Mouse (Mus musculus): Measurements from ENCODE around the gene Napa. TPM values are rescaled to one million over a fixed set of nuclear protein-coding genes. Genes with fewer than 3 reads are reported as not detected.

Gene Napa
- polyA plus RNA-seq, 1 experiment from 2014 or later = 136 TPM

DNA sequence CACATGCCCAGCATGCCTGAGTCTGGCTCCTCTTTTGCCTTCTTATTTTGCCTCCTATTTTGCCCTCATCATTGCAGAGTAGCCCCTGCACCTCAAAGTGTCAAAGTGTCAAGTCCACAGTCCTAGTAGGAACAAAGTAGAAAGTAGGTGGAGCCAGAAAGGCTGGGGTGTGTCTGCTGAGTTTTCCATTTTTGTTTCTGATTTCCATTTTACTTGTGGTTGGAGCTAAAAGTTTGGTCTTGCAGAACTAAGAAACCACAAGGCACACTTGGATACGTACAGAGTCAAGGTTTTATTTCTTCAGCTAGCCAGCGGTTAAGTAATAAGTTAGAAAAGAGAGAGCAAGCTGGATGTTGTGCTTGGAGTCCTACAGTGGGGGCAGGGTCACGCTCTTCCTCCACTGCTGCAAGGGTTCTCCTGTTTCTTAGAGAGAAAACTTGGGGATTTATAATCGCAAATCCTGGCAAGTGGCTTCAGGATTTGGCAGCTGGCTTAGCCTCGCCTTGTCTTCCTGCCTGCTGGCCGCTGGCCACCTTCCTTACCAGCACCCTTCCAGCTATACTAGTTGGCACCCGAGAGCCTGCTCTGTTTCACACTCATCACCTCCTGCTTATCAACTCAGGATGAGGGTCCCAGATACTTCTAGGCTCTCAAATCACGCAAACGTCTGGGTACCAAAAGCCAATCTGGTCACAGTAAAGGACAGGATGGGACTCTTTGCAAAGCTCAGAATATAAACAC, 57.0 kb downstream of the Napa start:
- Histone ChIP-seq H3K4me2 (replicated peaks; ENCODE audit: low read depth) (no peak overlapping the region), H3K4me3 (ENCODE audit: low read depth, low read length) (no peak overlapping the region), H3K27ac (replicated peaks) (no peak overlapping the region), H3K36me3 (ENCODE audit: control insufficient read depth, insufficient read depth, low read length) (no peaks in the 10 kb centered on the region), H3K9me3 (ENCODE audit: control insufficient read depth, low read length) (no peaks in the 10 kb centered on the region), H3K9ac (ENCODE audit: low read length) (no peak overlapping the region), H3K27me3 (ENCODE audit: control insufficient read depth, insufficient read depth, low read length) (no peaks in the 10 kb centered on the region), H3K4me1 (replicated peaks; ENCODE audit: control insufficient read depth, insufficient read depth) (no peaks in the 10 kb centered on the region)
- no peak for DNase-seq (ENCODE audit: low spot score)
- no peak for TF ChIP-seq CTCF (IDR thresholded peaks at IDR 0.05; ENCODE audit: low read depth)
- TF ChIP-seq EP300 (optimal IDR thresholded peaks at IDR 0.05) = no peak
- ATAC-seq (ENCODE audit: low FRiP score, low TSS enrichment) = no peak
- 61% methylated on average over 9 of the region's 9 CpGs for WGBS

DNA sequence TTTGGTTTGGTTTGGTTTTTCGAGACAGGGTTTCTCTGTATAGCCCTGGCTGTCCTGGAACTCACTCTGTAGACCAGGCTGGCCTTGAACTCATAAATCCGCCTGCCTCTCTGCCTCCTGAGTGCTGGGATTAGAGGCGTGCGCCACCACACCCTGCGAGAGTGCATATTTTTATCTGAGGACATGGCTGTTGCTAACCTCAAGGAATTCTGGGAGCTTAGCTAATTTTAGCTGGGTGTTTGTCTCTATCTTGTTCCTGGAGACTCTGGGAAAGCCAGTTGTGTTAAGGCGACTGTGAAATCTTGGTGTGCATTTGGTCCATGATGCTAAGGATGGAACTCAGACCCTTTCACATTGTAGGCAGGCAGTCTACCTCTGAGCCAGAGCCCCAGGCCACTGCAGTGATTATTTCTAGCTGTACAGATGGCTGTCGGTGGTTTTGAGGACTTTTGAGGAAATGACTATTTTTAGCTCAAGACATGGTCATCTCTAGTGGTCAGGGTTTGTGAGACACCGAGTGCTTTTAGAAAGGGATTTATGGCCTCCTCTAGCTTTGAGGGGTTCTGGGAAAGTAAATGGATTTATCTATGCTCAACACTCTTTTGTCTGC, 58.0 kb downstream of the Napa start:
- no peak for TF ChIP-seq CTCF (IDR thresholded peaks at IDR 0.05; ENCODE audit: low read depth)
- no peak for TF ChIP-seq EP300 (optimal IDR thresholded peaks at IDR 0.05)
- ATAC-seq (ENCODE audit: low FRiP score, low TSS enrichment) (no peak), DNase-seq (ENCODE audit: low spot score) (no peak)
- H3K4me3 ChIP-seq (ENCODE audit: low read depth, low read length) = no peak overlapping the region
- no peaks in the 10 kb centered on the region for H3K36me3 ChIP-seq (ENCODE audit: control insufficient read depth, insufficient read depth, low read length)
- no peak overlapping the region for H3K4me2 ChIP-seq (replicated peaks; ENCODE audit: low read depth)
- WGBS = 59% methylated on average over 8 of the region's 8 CpGs
- H3K9ac ChIP-seq (ENCODE audit: low read length) = no peak overlapping the region
- no peaks in the 10 kb centered on the region for H3K4me1 ChIP-seq (replicated peaks; ENCODE audit: control insufficient read depth, insufficient read depth)
- H3K27me3 ChIP-seq (ENCODE audit: control insufficient read depth, insufficient read depth, low read length) = no peaks in the 10 kb centered on the region
- no peaks in the 10 kb centered on the region for H3K9me3 ChIP-seq (ENCODE audit: control insufficient read depth, low read length)
- H3K27ac ChIP-seq (replicated peaks) = no peak overlapping the region

DNA sequence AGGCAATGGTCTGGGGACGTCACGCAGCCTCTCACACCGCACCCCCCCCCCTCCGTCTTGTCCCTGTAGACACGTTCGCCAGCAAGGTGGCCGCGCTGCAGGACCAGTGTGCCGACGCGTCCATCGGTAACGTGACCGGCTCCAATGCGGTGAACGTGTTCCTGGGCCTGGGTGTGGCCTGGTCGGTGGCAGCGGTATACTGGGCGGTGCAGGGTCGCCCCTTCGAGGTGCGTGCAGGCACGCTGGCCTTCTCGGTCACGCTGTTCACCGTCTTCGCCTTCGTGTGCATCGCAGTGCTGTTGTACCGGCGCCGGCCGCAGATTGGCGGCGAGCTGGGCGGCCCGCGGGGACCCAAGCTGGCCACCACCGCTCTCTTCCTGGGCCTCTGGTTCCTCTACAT, 60.5 kb downstream of the Napa start:
- ATAC-seq (ENCODE audit: low FRiP score, low TSS enrichment) = 0 out of 2 replicates have a peak, but pooled peaks have one; percentile 8
- Histone ChIP-seq H3K36me3 (ENCODE audit: control insufficient read depth, insufficient read depth, low read length) (no peaks in the 10 kb centered on the region), H3K4me2 (replicated peaks; ENCODE audit: low read depth) (no peak overlapping the region), H3K27ac (replicated peaks) (no peak overlapping the region), H3K4me3 (ENCODE audit: low read depth, low read length) (no peak overlapping the region), H3K9ac (ENCODE audit: low read length) (no peak overlapping the region), H3K4me1 (replicated peaks; ENCODE audit: control insufficient read depth, insufficient read depth) (no peaks in the 10 kb centered on the region), H3K9me3 (ENCODE audit: control insufficient read depth, low read length) (no peaks in the 10 kb centered on the region), H3K27me3 (ENCODE audit: control insufficient read depth, insufficient read depth, low read length) (no peaks in the 10 kb centered on the region)
- 18% methylated on average over 37 of the region's 39 CpGs for WGBS
- TF ChIP-seq EP300 (optimal IDR thresholded peaks at IDR 0.05) = no peak
- TF ChIP-seq CTCF (IDR thresholded peaks at IDR 0.05; ENCODE audit: low read depth) = no peak
- DNase-seq (ENCODE audit: low spot score) = no peak

DNA sequence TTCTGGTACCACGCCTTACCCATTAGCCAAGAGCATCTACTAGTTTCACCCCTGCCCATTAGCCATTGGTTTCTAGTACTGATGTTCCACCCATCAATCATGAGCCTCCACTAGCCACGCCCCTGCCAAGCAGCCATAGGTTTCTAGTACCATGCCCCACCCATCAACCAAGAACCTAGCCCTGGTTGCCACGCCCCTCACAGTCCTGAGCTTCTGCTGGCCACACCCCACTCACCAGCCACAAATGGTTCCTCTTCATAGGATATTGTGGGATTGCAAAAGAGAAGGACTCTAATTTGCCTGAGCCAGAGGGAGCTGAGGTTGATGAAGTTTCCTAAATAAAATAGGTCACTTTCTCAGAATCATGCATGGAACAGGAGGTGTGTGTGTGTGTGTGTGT, 62.4 kb downstream of the Napa start:
- H3K27me3 ChIP-seq (ENCODE audit: control insufficient read depth, insufficient read depth, low read length) = no peaks in the 10 kb centered on the region
- no peaks in the 10 kb centered on the region for H3K4me1 ChIP-seq (replicated peaks; ENCODE audit: control insufficient read depth, insufficient read depth)
- no peak overlapping the region for H3K9ac ChIP-seq (ENCODE audit: low read length)
- no peak overlapping the region for H3K4me2 ChIP-seq (replicated peaks; ENCODE audit: low read depth)
- no peaks in the 10 kb centered on the region for H3K9me3 ChIP-seq (ENCODE audit: control insufficient read depth, low read length)
- DNase-seq (ENCODE audit: low spot score) (peak; percentile 27), ATAC-seq (ENCODE audit: low FRiP score, low TSS enrichment) (no peak)
- no peak overlapping the region for H3K27ac ChIP-seq (replicated peaks)
- H3K4me3 ChIP-seq (ENCODE audit: low read depth, low read length) = no peak overlapping the region
- no peaks in the 10 kb centered on the region for H3K36me3 ChIP-seq (ENCODE audit: control insufficient read depth, insufficient read depth, low read length)
- 69% methylated on average over 3 of the region's 3 CpGs for WGBS
- TF ChIP-seq EP300 (optimal IDR thresholded peaks at IDR 0.05) = no peak
- TF ChIP-seq CTCF (IDR thresholded peaks at IDR 0.05; ENCODE audit: low read depth) = no peak

DNA sequence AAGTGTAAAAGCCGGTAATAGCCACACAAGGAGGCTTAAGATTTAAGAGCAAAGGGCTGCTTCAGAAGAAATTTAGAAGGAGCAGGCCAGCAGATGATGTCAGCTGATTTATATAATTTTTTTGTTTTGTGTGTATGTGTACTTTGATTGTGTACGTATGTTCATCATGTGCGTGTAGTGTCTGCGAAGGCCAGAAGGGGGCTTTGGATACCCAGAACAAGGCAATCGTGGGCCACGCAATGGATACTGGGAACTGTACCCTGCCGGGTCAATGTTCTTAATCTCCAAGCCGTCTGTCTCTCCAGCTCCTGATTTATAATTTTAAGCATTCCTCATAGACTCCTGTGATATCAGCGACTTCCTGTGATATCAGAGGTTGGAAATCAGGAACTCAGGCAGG, 63.0 kb downstream of the Napa start:
- Histone ChIP-seq H3K4me2 (replicated peaks; ENCODE audit: low read depth) (no peak overlapping the region), H3K27me3 (ENCODE audit: control insufficient read depth, insufficient read depth, low read length) (no peaks in the 10 kb centered on the region), H3K4me3 (ENCODE audit: low read depth, low read length) (no peak overlapping the region), H3K36me3 (ENCODE audit: control insufficient read depth, insufficient read depth, low read length) (no peaks in the 10 kb centered on the region), H3K9me3 (ENCODE audit: control insufficient read depth, low read length) (no peaks in the 10 kb centered on the region), H3K4me1 (replicated peaks; ENCODE audit: control insufficient read depth, insufficient read depth) (no peaks in the 10 kb centered on the region), H3K27ac (replicated peaks) (no peak overlapping the region), H3K9ac (ENCODE audit: low read length) (no peak overlapping the region)
- TF ChIP-seq EP300 (optimal IDR thresholded peaks at IDR 0.05) (no peak), CTCF (IDR thresholded peaks at IDR 0.05; ENCODE audit: low read depth) (no peak)
- 86% methylated on average over 9 of the region's 9 CpGs for WGBS
- DNase-seq (ENCODE audit: low spot score) (no peak), ATAC-seq (ENCODE audit: low FRiP score, low TSS enrichment) (no peak)

DNA sequence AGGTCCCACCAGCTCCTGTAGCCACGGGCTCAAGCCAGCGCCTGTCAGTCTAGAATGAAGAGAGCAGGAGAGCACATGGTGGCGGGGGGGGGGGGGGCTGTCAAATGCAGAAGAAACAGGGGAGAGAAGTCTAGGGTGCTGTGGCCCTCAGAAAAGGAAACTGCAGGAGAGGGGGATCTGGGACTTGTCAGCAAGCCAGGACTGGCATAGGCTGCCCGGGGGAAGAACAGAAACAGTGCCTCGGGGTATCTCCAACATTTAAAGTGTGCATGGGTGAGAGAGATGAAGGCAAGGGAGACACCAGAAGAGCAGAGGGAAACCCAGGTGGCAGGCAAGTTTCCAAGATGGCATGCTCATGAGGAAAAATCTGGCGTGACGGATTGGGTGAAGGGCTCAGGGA, 63.8 kb downstream of the Napa start:
- no peak for TF ChIP-seq EP300 (optimal IDR thresholded peaks at IDR 0.05)
- no peak for TF ChIP-seq CTCF (IDR thresholded peaks at IDR 0.05; ENCODE audit: low read depth)
- 69% methylated on average over 7 of the region's 7 CpGs for WGBS

More for the DNA sequence above, 63.8 kb downstream of the Napa start:
- Histone ChIP-seq H3K27me3 (ENCODE audit: control insufficient read depth, insufficient read depth, low read length) (no peaks in the 10 kb centered on the region), H3K9ac (ENCODE audit: low read length) (no peak overlapping the region), H3K9me3 (ENCODE audit: control insufficient read depth, low read length) (no peaks in the 10 kb centered on the region), H3K4me1 (replicated peaks; ENCODE audit: control insufficient read depth, insufficient read depth) (no peaks in the 10 kb centered on the region), H3K27ac (replicated peaks) (no peak overlapping the region), H3K4me2 (replicated peaks; ENCODE audit: low read depth) (no peak overlapping the region), H3K36me3 (ENCODE audit: control insufficient read depth, insufficient read depth, low read length) (no peaks in the 10 kb centered on the region), H3K4me3 (ENCODE audit: low read depth, low read length) (no peak overlapping the region)
- no peak for ATAC-seq (ENCODE audit: low FRiP score, low TSS enrichment)
- DNase-seq (ENCODE audit: low spot score) = no peak

Other genes starting within 250 kb of the Napa start
- 0.10 TPM in 1 of 2 replicates, not detected in the other for gene Crx, start 218.5 kb upstream of the Napa start, polyA plus RNA-seq (2015; fragmentation: Nextera tagmentation; extraction: Ambion mirVana)
- not detected in 2 replicates for gene Crxos, start 215.8 kb upstream of the Napa start, polyA plus RNA-seq (2015; fragmentation: Nextera tagmentation; extraction: Ambion mirVana)
- gene Selenow, start 176.1 kb upstream of the Napa start, polyA plus RNA-seq (2015; fragmentation: Nextera tagmentation; extraction: Ambion mirVana) = 560 and 572 TPM in 2 replicates
- gene Nop53, start 152.4 kb upstream of the Napa start, polyA plus RNA-seq (2015; fragmentation: Nextera tagmentation; extraction: Ambion mirVana) = 139 and 147 TPM in 2 replicates
- 30.7 and 37.7 TPM in 2 replicates for gene Ehd2, start 130.9 kb upstream of the Napa start, polyA plus RNA-seq (2015; fragmentation: Nextera tagmentation; extraction: Ambion mirVana)
- gene Bicra, start 50.5 kb upstream of the Napa start, polyA plus RNA-seq (2015; fragmentation: Nextera tagmentation; extraction: Ambion mirVana) = 1.8 and 2.3 TPM in 2 replicates
- 0.05 TPM in 2 replicates for gene Zfp541, start 36.6 kb upstream of the Napa start, polyA plus RNA-seq (2015; fragmentation: Nextera tagmentation; extraction: Ambion mirVana)
- gene Kptn, start 21.4 kb downstream of the Napa start, polyA plus RNA-seq (2015; fragmentation: Nextera tagmentation; extraction: Ambion mirVana) = 11.8 and 13.1 TPM in 2 replicates
- 0.11 and 0.12 TPM in 2 replicates for gene Slc8a2, start 31.4 kb downstream of the Napa start, polyA plus RNA-seq (2015; fragmentation: Nextera tagmentation; extraction: Ambion mirVana)
- 10.9 and 11.8 TPM in 2 replicates for gene Meis3, start 76.6 kb downstream of the Napa start, polyA plus RNA-seq (2015; fragmentation: Nextera tagmentation; extraction: Ambion mirVana)
- 6.9 and 7.9 TPM in 2 replicates for gene Dhx34, start 123.6 kb downstream of the Napa start, polyA plus RNA-seq (2015; fragmentation: Nextera tagmentation; extraction: Ambion mirVana)
- gene C5ar2, start 145.7 kb downstream of the Napa start, polyA plus RNA-seq (2015; fragmentation: Nextera tagmentation; extraction: Ambion mirVana) = 0.24 TPM in 2 replicates
- gene C5ar1, start 161.1 kb downstream of the Napa start, polyA plus RNA-seq (2015; fragmentation: Nextera tagmentation; extraction: Ambion mirVana) = 1.9 and 2.0 TPM in 2 replicates
- 28.0 and 29.1 TPM in 2 replicates for gene Inafm1, start 175.2 kb downstream of the Napa start, polyA plus RNA-seq (2015; fragmentation: Nextera tagmentation; extraction: Ambion mirVana)
- 11.5 and 13.0 TPM in 2 replicates for gene Ccdc9, start 188.3 kb downstream of the Napa start, polyA plus RNA-seq (2015; fragmentation: Nextera tagmentation; extraction: Ambion mirVana)
- 3.7 and 5.0 TPM in 2 replicates for gene Bbc3, start 209.9 kb downstream of the Napa start, polyA plus RNA-seq (2015; fragmentation: Nextera tagmentation; extraction: Ambion mirVana)